Mouse (Mus musculus) lung, embryonic 16.5 days (tissue): ENCODE results near the gene Lpcat3. TPM values are rescaled to one million over a fixed set of nuclear protein-coding genes. Genes with fewer than 3 reads are reported as not detected.

ENCODE experiments used
- ATAC-seq: fragments of 200-750 bp; cut with Nextera tagmentation; 2 replicates; pipeline ENCODE4 v1.8.0; 2017; ENCODE audit warnings: low read depth, mild to moderate bottlenecking, moderate library complexity
- H3K27ac ChIP-seq: fragments of 300-500 bp; sonication (generic); 2 replicates; pipeline ENCODE4 v1.5.1; 2014; ENCODE audit warnings: mild to moderate bottlenecking, control low read depth, low read length
- H3K27me3 ChIP-seq: fragments of 300-500 bp; sonication (generic); 2 replicates; pipeline ENCODE4 v1.6.1; 2014; ENCODE audit warnings: low read depth, low read length, mixed read lengths; ENCODE audit not compliant: control insufficient read depth, insufficient read depth
- H3K36me3 ChIP-seq: fragments of 300-500 bp; sonication (generic); 2 replicates; pipeline ENCODE4 v1.6.1; 2014; ENCODE audit warnings: low read length; ENCODE audit not compliant: control insufficient read depth, insufficient read depth
- H3K4me1 ChIP-seq: fragments of 300-500 bp; sonication (generic); replicated peaks from 2 replicates; pipeline ENCODE4 v1.6.1; 2014; ENCODE audit warnings: low read length, mixed read lengths; ENCODE audit not compliant: control insufficient read depth, insufficient read depth
- H3K4me2 ChIP-seq: fragments of 300-500 bp; sonication (generic); 2 replicates; pipeline ENCODE4 v1.6.1; 2014; ENCODE audit warnings: low read depth, low read length, control low read depth
- H3K4me3 ChIP-seq: fragments of 300-500 bp; sonication (generic); 2 replicates; pipeline ENCODE4 v1.5.1; 2014; ENCODE audit warnings: mild to moderate bottlenecking, low read length, control low read depth
- H3K9ac ChIP-seq: fragments of 300-500 bp; sonication (generic); 2 replicates; pipeline ENCODE4 v1.6.1; 2014; ENCODE audit warnings: low read length, control low read depth
- H3K9me3 ChIP-seq: fragments of 300-500 bp; sonication (generic); 2 replicates; pipeline ENCODE4 v1.6.1; 2016; ENCODE audit warnings: low read length; ENCODE audit not compliant: control insufficient read depth
- WGBS: fragments of 180-500 bp; shearing (Covaris S2); extraction: QIAGEN DNeasy Blood & Tissue Kit; methylation state at CpG from one replicate; pipeline ENCODE4 v1.1.7; 2014; 5-methylcytosine and 5-hydroxymethylcytosine counted together
- polyA plus RNA-seq: library from polyadenylated mRNA; unstranded; fragments of >200 nt; fragmentation: Nextera tagmentation; extraction: Ambion mirVana; gene quantifications from 2 replicates; pipeline ENCODE4 v1.2.1, GENCODE M21; 2015

Gene Lpcat3
- polyA plus RNA-seq, 1 experiment from 2014 or later = 60.9 TPM

GRCm38 (mm10) chr6:124699366-124699765 lies 36.5 kb downstream of the Lpcat3 start:
- WGBS = 80% methylated on average over 4 of the region's 4 CpGs
- H3K36me3 ChIP-seq = peaks cover 20% of the 10 kb centered on the region
- no peaks in the 10 kb centered on the region for H3K27me3 ChIP-seq

GRCm38 (mm10) chr6:124699962-124700610 lies 37.3 kb downstream of the Lpcat3 start:
- Histone ChIP-seq H3K9ac (no peak overlapping the region), H3K4me2 (no peak overlapping the region), H3K27ac (no peak overlapping the region), H3K4me3 (no peak overlapping the region), H3K4me1 (no peaks in the 10 kb centered on the region), H3K27me3 (no peaks in the 10 kb centered on the region), H3K36me3 (peaks cover 27% of the 10 kb centered on the region), H3K9me3 (no peaks in the 10 kb centered on the region)
- 72% methylated on average over 11 of the region's 11 CpGs for WGBS
- ATAC-seq = peak; percentile 82

More at GRCm38 (mm10) chr6:124699366-124699765, 36.5 kb downstream of the Lpcat3 start:
- Histone ChIP-seq H3K4me3 (no peak overlapping the region), H3K9ac (no peak overlapping the region), H3K4me2 (no peak overlapping the region), H3K27ac (no peak overlapping the region), H3K9me3 (no peaks in the 10 kb centered on the region), H3K4me1 (peaks cover 5% of the 10 kb centered on the region; the same call in 1 of the 2 replicates)
- ATAC-seq = no peak

- Histone ChIP-seq H3K4me3 (no peak overlapping the region), H3K4me1 (no peaks in the 10 kb centered on the region), H3K36me3 (peaks cover 31% of the 10 kb centered on the region), H3K27me3 (no peaks in the 10 kb centered on the region), H3K27ac (no peak overlapping the region), H3K9ac (no peak overlapping the region), H3K9me3 (no peaks in the 10 kb centered on the region), H3K4me2 (no peak overlapping the region)
- no peak for ATAC-seq
- WGBS = 69% methylated on average over 8 of the region's 8 CpGs
These were observed 38.5 kb downstream of the Lpcat3 start for GRCm38 (mm10) chr6:124701338-124701737.

GRCm38 (mm10) chr6:124702102-124702783 lies 39.4 kb downstream of the Lpcat3 start:
- Histone ChIP-seq H3K4me2 (no peak overlapping the region), H3K4me1 (no peaks in the 10 kb centered on the region), H3K9ac (no peak overlapping the region), H3K4me3 (no peak overlapping the region), H3K36me3 (peaks cover 31% of the 10 kb centered on the region), H3K27me3 (no peaks in the 10 kb centered on the region), H3K27ac (no peak overlapping the region), H3K9me3 (no peaks in the 10 kb centered on the region)
- 90% methylated on average over 17 of the region's 17 CpGs for WGBS
- 0 out of 2 replicates have a peak, but pooled peaks have one; percentile 11 for ATAC-seq

GRCm38 (mm10) chr6:124702784-124703103 lies 39.9 kb downstream of the Lpcat3 start:
- Histone ChIP-seq H3K4me3 (no peak overlapping the region), H3K27me3 (no peaks in the 10 kb centered on the region), H3K36me3 (peaks cover 31% of the 10 kb centered on the region), H3K9ac (no peak overlapping the region), H3K9me3 (no peaks in the 10 kb centered on the region), H3K27ac (no peak overlapping the region), H3K4me1 (no peaks in the 10 kb centered on the region), H3K4me2 (no peak overlapping the region)
- 39% methylated on average over 3 of the region's 3 CpGs for WGBS
- ATAC-seq = peak; percentile 59

- Histone ChIP-seq H3K27me3 (no peaks in the 10 kb centered on the region), H3K36me3 (peaks cover 31% of the 10 kb centered on the region), H3K27ac (no peak overlapping the region), H3K4me1 (no peaks in the 10 kb centered on the region), H3K9me3 (no peaks in the 10 kb centered on the region), H3K4me2 (no peak overlapping the region), H3K4me3 (no peak overlapping the region), H3K9ac (no peak overlapping the region)
- 67% methylated on average over 7 of the region's 7 CpGs for WGBS
- no peak for ATAC-seq
These were observed 41.0 kb downstream of the Lpcat3 start for GRCm38 (mm10) chr6:124703789-124704188.

- ATAC-seq = no peak
- Histone ChIP-seq H3K4me1 (no peaks in the 10 kb centered on the region), H3K9me3 (no peaks in the 10 kb centered on the region), H3K36me3 (peaks cover 31% of the 10 kb centered on the region), H3K9ac (no peak overlapping the region), H3K4me3 (no peak overlapping the region), H3K27me3 (no peaks in the 10 kb centered on the region), H3K27ac (no peak overlapping the region), H3K4me2 (no peak overlapping the region)
- 88% methylated on average over 2 of the region's 2 CpGs for WGBS
These were observed 41.6 kb downstream of the Lpcat3 start for GRCm38 (mm10) chr6:124704417-124704816.

GRCm38 (mm10) chr6:124706061-124706627 lies 43.3 kb downstream of the Lpcat3 start:
- Histone ChIP-seq H3K27me3 (no peaks in the 10 kb centered on the region), H3K4me1 (peaks cover 12% of the 10 kb centered on the region), H3K9ac (no peak overlapping the region), H3K9me3 (no peaks in the 10 kb centered on the region), H3K4me3 (no peak overlapping the region), H3K36me3 (peaks cover 31% of the 10 kb centered on the region), H3K4me2 (no peak overlapping the region), H3K27ac (no peak overlapping the region)
- ATAC-seq = no peak
- WGBS = 78% methylated on average over 5 of the region's 5 CpGs

GRCm38 (mm10) chr6:124708289-124708889 lies 45.6 kb downstream of the Lpcat3 start:
- ATAC-seq = no peak
- Histone ChIP-seq H3K36me3 (peaks cover 21% of the 10 kb centered on the region), H3K4me1 (peaks cover 18% of the 10 kb centered on the region), H3K4me3 (no peak overlapping the region), H3K27me3 (no peaks in the 10 kb centered on the region), H3K9ac (no peak overlapping the region), H3K27ac (no peak overlapping the region), H3K9me3 (no peaks in the 10 kb centered on the region), H3K4me2 (no peak overlapping the region)
- WGBS = 82% methylated on average over 10 of the region's 10 CpGs
